Mouse (Mus musculus): ENCODE measurements at regions not wholly inside any gene's neighbourhood (a gene's known extent, or its start where the extent isn't known, plus 50 kb on each side); places are given as distances from the start of the nearest gene placed in this dataset.

- Histone ChIP-seq H3K4me2 (replicated peaks; ENCODE audit: low read depth) (no peak overlapping the region), H3K4me1 (replicated peaks; ENCODE audit: control insufficient read depth, insufficient read depth) (no peaks in the 10 kb centered on the region), H3K27me3 (ENCODE audit: control insufficient read depth, insufficient read depth, low read length) (no peaks in the 10 kb centered on the region), H3K9ac (ENCODE audit: low read length) (no peak overlapping the region), H3K9me3 (ENCODE audit: control insufficient read depth, low read length) (no peaks in the 10 kb centered on the region), H3K36me3 (ENCODE audit: control insufficient read depth, insufficient read depth, low read length) (no peaks in the 10 kb centered on the region), H3K4me3 (ENCODE audit: low read depth, low read length) (no peak overlapping the region), H3K27ac (replicated peaks) (no peak overlapping the region)
- TF ChIP-seq CTCF (IDR thresholded peaks at IDR 0.05; ENCODE audit: low read depth) (no peak), EP300 (optimal IDR thresholded peaks at IDR 0.05) (no peak)
- ATAC-seq (ENCODE audit: low FRiP score, low TSS enrichment): no peak
- 56% methylated on average over 13 of the region's 13 CpGs for WGBS
- no peak for DNase-seq (ENCODE audit: low spot score)
These were observed 151.0 kb upstream of the Paip1 start for GRCm38 (mm10) chr13:119277308-119277948.

GRCm38 (mm10) chr13:119279449-119279848, 149.0 kb upstream of the Paip1 start:
- 87% methylated on average over 8 of the region's 8 CpGs for WGBS
- Histone ChIP-seq H3K4me1 (replicated peaks; ENCODE audit: control insufficient read depth, insufficient read depth) (no peaks in the 10 kb centered on the region), H3K9ac (ENCODE audit: low read length) (no peak overlapping the region), H3K4me3 (ENCODE audit: low read depth, low read length) (no peak overlapping the region), H3K9me3 (ENCODE audit: control insufficient read depth, low read length) (no peaks in the 10 kb centered on the region), H3K27ac (replicated peaks) (no peak overlapping the region), H3K27me3 (ENCODE audit: control insufficient read depth, insufficient read depth, low read length) (no peaks in the 10 kb centered on the region), H3K4me2 (replicated peaks; ENCODE audit: low read depth) (no peak overlapping the region), H3K36me3 (ENCODE audit: control insufficient read depth, insufficient read depth, low read length) (no peaks in the 10 kb centered on the region)
- DNase-seq (ENCODE audit: low spot score): no peak
- no peak for ATAC-seq (ENCODE audit: low FRiP score, low TSS enrichment)
- TF ChIP-seq CTCF (IDR thresholded peaks at IDR 0.05; ENCODE audit: low read depth) (no peak), EP300 (optimal IDR thresholded peaks at IDR 0.05) (no peak)

- no peak for TF ChIP-seq EP300 (optimal IDR thresholded peaks at IDR 0.05)
- TF ChIP-seq CTCF (IDR thresholded peaks at IDR 0.05; ENCODE audit: low read depth): no peak
- no peak overlapping the region for H3K27ac ChIP-seq (replicated peaks)
- no peaks in the 10 kb centered on the region for H3K9me3 ChIP-seq (ENCODE audit: control insufficient read depth, low read length)
- H3K36me3 ChIP-seq (ENCODE audit: control insufficient read depth, insufficient read depth, low read length): no peaks in the 10 kb centered on the region
- DNase-seq (ENCODE audit: low spot score) (no peak), ATAC-seq (ENCODE audit: low FRiP score, low TSS enrichment) (no peak)
- WGBS: 53% methylated on average over 5 of the region's 5 CpGs
- H3K4me1 ChIP-seq (replicated peaks; ENCODE audit: control insufficient read depth, insufficient read depth): no peaks in the 10 kb centered on the region
- no peak overlapping the region for H3K4me2 ChIP-seq (replicated peaks; ENCODE audit: low read depth)
- H3K27me3 ChIP-seq (ENCODE audit: control insufficient read depth, insufficient read depth, low read length): no peaks in the 10 kb centered on the region
- no peak overlapping the region for H3K4me3 ChIP-seq (ENCODE audit: low read depth, low read length)
- no peak overlapping the region for H3K9ac ChIP-seq (ENCODE audit: low read length)
These were observed 147.8 kb upstream of the Paip1 start for GRCm38 (mm10) chr13:119280622-119281021.

GRCm38 (mm10) chr13:119283448-119283847, 145.0 kb upstream of the Paip1 start:
- Histone ChIP-seq H3K9ac (ENCODE audit: low read length) (no peak overlapping the region), H3K9me3 (ENCODE audit: control insufficient read depth, low read length) (no peaks in the 10 kb centered on the region), H3K27ac (replicated peaks) (no peak overlapping the region), H3K4me1 (replicated peaks; ENCODE audit: control insufficient read depth, insufficient read depth) (no peaks in the 10 kb centered on the region), H3K4me3 (ENCODE audit: low read depth, low read length) (no peak overlapping the region), H3K27me3 (ENCODE audit: control insufficient read depth, insufficient read depth, low read length) (no peaks in the 10 kb centered on the region), H3K4me2 (replicated peaks; ENCODE audit: low read depth) (no peak overlapping the region), H3K36me3 (ENCODE audit: control insufficient read depth, insufficient read depth, low read length) (no peaks in the 10 kb centered on the region)
- TF ChIP-seq CTCF (IDR thresholded peaks at IDR 0.05; ENCODE audit: low read depth) (peak; percentile 85), EP300 (optimal IDR thresholded peaks at IDR 0.05) (no peak)
- DNase-seq (ENCODE audit: low spot score) (peak; percentile 67), ATAC-seq (ENCODE audit: low FRiP score, low TSS enrichment) (no peak)
- WGBS: 44% methylated on average over 6 of the region's 6 CpGs

GRCm38 (mm10) chr13:119309238-119309637, 119.2 kb upstream of the Paip1 start:
- TF ChIP-seq EP300 (optimal IDR thresholded peaks at IDR 0.05) (no peak), CTCF (IDR thresholded peaks at IDR 0.05; ENCODE audit: low read depth) (no peak)
- Histone ChIP-seq H3K9ac (ENCODE audit: low read length) (no peak overlapping the region), H3K27me3 (ENCODE audit: control insufficient read depth, insufficient read depth, low read length) (no peaks in the 10 kb centered on the region), H3K4me2 (replicated peaks; ENCODE audit: low read depth) (no peak overlapping the region), H3K4me1 (replicated peaks; ENCODE audit: control insufficient read depth, insufficient read depth) (no peaks in the 10 kb centered on the region), H3K27ac (replicated peaks) (no peak overlapping the region), H3K4me3 (ENCODE audit: low read depth, low read length) (no peak overlapping the region), H3K36me3 (ENCODE audit: control insufficient read depth, insufficient read depth, low read length) (no peaks in the 10 kb centered on the region), H3K9me3 (ENCODE audit: control insufficient read depth, low read length) (no peaks in the 10 kb centered on the region)
- ATAC-seq (ENCODE audit: low FRiP score, low TSS enrichment) (no peak), DNase-seq (ENCODE audit: low spot score) (no peak)
- WGBS: 70% methylated on average over 1 of the region's 1 CpGs

- Histone ChIP-seq H3K27ac (replicated peaks) (no peak overlapping the region), H3K9ac (ENCODE audit: low read length) (no peak overlapping the region), H3K9me3 (ENCODE audit: control insufficient read depth, low read length) (no peaks in the 10 kb centered on the region), H3K27me3 (ENCODE audit: control insufficient read depth, insufficient read depth, low read length) (no peaks in the 10 kb centered on the region), H3K4me2 (replicated peaks; ENCODE audit: low read depth) (no peak overlapping the region), H3K4me3 (ENCODE audit: low read depth, low read length) (no peak overlapping the region), H3K4me1 (replicated peaks; ENCODE audit: control insufficient read depth, insufficient read depth) (no peaks in the 10 kb centered on the region), H3K36me3 (ENCODE audit: control insufficient read depth, insufficient read depth, low read length) (no peaks in the 10 kb centered on the region)
- ATAC-seq (ENCODE audit: low FRiP score, low TSS enrichment) (no peak), DNase-seq (ENCODE audit: low spot score) (no peak)
- WGBS: 82% methylated on average over 3 of the region's 3 CpGs
- no peak for TF ChIP-seq CTCF (IDR thresholded peaks at IDR 0.05; ENCODE audit: low read depth)
These were observed 118.4 kb upstream of the Paip1 start for GRCm38 (mm10) chr13:119310013-119310412.
